Mouse (Mus musculus) intestine, embryonic 14.5 days (tissue): Measurements from ENCODE around the gene Rasd2. TPM values are rescaled to one million over a fixed set of nuclear protein-coding genes. Genes with fewer than 3 reads are reported as not detected.

Experiments used
- ATAC-seq: fragments of 200-750 bp; cut with Nextera tagmentation; replicated peaks from 2 replicates; pipeline ENCODE4 v1.8.0; 2017; ENCODE audit warnings: low read depth, moderate number of reproducible peaks, moderate TSS enrichment, moderate library complexity; ENCODE audit not compliant: low FRiP score, low TSS enrichment
- DNase-seq: peaks from one replicate; pipeline ENCODE4 v3.0.0-alpha.2; 2018; ENCODE audit warnings: low spot score
- H3K27ac ChIP-seq: fragments of 300-500 bp; sonication (generic); 2 replicates; pipeline ENCODE4 v1.5.1; 2014; ENCODE audit warnings: low read depth, mild to moderate bottlenecking, control low read depth
- H3K27me3 ChIP-seq: fragments of 300-500 bp; sonication (generic); replicated peaks from 2 replicates; pipeline ENCODE4 v1.6.1; 2014; ENCODE audit warnings: low read length, control low read depth; ENCODE audit not compliant: control insufficient read depth, insufficient read depth
- H3K36me3 ChIP-seq: fragments of 300-500 bp; sonication (generic); 2 replicates; pipeline ENCODE4 v1.6.1; 2014; ENCODE audit warnings: low read length, control low read depth; ENCODE audit not compliant: control insufficient read depth, insufficient read depth
- H3K4me1 ChIP-seq: fragments of 300-500 bp; sonication (generic); replicated peaks from 2 replicates; pipeline ENCODE4 v1.6.1; 2014; ENCODE audit warnings: low read length, control low read depth, mixed read lengths; ENCODE audit not compliant: control insufficient read depth, insufficient read depth
- H3K4me2 ChIP-seq: fragments of 300-500 bp; sonication (generic); 2 replicates; pipeline ENCODE4 v1.6.1; 2014; ENCODE audit warnings: low read length
- H3K4me3 ChIP-seq: fragments of 300-500 bp; sonication (generic); 2 replicates; pipeline ENCODE4 v1.5.1; 2014; ENCODE audit warnings: low read depth, low read length, control low read depth, mixed read lengths
- H3K9ac ChIP-seq: fragments of 300-500 bp; sonication (generic); 2 replicates; pipeline ENCODE4 v1.6.1; 2014; ENCODE audit warnings: mild to moderate bottlenecking, low read length
- H3K9me3 ChIP-seq: fragments of 300-500 bp; sonication (generic); 2 replicates; pipeline ENCODE4 v1.6.1; 2016; ENCODE audit warnings: low read length, control low read depth; ENCODE audit not compliant: control insufficient read depth
- WGBS: fragments of 180-500 bp; shearing (Covaris S2); extraction: QIAGEN DNeasy Blood & Tissue Kit; methylation state at CpG from one replicate; pipeline ENCODE4 v1.1.7; 2014; 5-methylcytosine and 5-hydroxymethylcytosine counted together
- polyA plus RNA-seq: library from polyadenylated mRNA; unstranded; fragments of >200 nt; fragmentation: Nextera tagmentation; extraction: Ambion mirVana; gene quantifications from 2 replicates; pipeline ENCODE4 v1.2.1, GENCODE M21; 2014

The Rasd2 gene
- polyA plus RNA-seq, 1 experiment from 2014 or later, result 2.5 TPM

- H3K9ac ChIP-seq, result no peak overlapping the region
- ATAC-seq (no peak), DNase-seq (no peak)
- no peak overlapping the region for H3K27ac ChIP-seq
- no peak overlapping the region for H3K4me2 ChIP-seq
- H3K9me3 ChIP-seq, result no peaks in the 10 kb centered on the region
- H3K36me3 ChIP-seq, result no peaks in the 10 kb centered on the region
- 0 out of 2 replicates have a peak, but pooled peaks cover 4% of the 10 kb centered on the region for H3K4me1 ChIP-seq
- WGBS, result 66% methylated on average over 5 of the region's 5 CpGs
- H3K4me3 ChIP-seq, result no peak overlapping the region
- no peaks in the 10 kb centered on the region for H3K27me3 ChIP-seq
Measured at GRCm38 (mm10) chr8:75198988-75199765, 14.6 kb upstream of the Rasd2 start.

- Histone ChIP-seq H3K27me3 (no peaks in the 10 kb centered on the region), H3K36me3 (no peaks in the 10 kb centered on the region), H3K9me3 (no peaks in the 10 kb centered on the region), H3K4me1 (0 out of 2 replicates have a peak, but pooled peaks cover under 1% of the 10 kb centered on the region), H3K27ac (no peak overlapping the region), H3K4me2 (no peak overlapping the region), H3K4me3 (no peak overlapping the region), H3K9ac (no peak overlapping the region)
- WGBS, result 57% methylated on average over 1 of the region's 1 CpGs
- ATAC-seq, result no peak
- no peak for DNase-seq
Measured at GRCm38 (mm10) chr8:75199914-75200313, 13.8 kb upstream of the Rasd2 start.

- Histone ChIP-seq H3K4me1 (no peaks in the 10 kb centered on the region), H3K4me3 (no peak overlapping the region), H3K27me3 (no peaks in the 10 kb centered on the region), H3K27ac (no peak overlapping the region), H3K36me3 (no peaks in the 10 kb centered on the region), H3K4me2 (no peak overlapping the region), H3K9me3 (no peaks in the 10 kb centered on the region), H3K9ac (no peak overlapping the region)
- peak; percentile 56 for ATAC-seq
- 56% methylated on average over 8 of the region's 8 CpGs for WGBS
- no peak for DNase-seq
Measured at GRCm38 (mm10) chr8:75202041-75202656, 11.6 kb upstream of the Rasd2 start.

GRCm38 (mm10) chr8:75202913-75203312 lies 10.8 kb upstream of the Rasd2 start:
- H3K4me1 ChIP-seq, result no peaks in the 10 kb centered on the region
- H3K4me2 ChIP-seq, result no peak overlapping the region
- ATAC-seq (no peak), DNase-seq (no peak)
- no peaks in the 10 kb centered on the region for H3K27me3 ChIP-seq
- H3K9me3 ChIP-seq, result no peaks in the 10 kb centered on the region
- no peak overlapping the region for H3K9ac ChIP-seq
- no peaks in the 10 kb centered on the region for H3K36me3 ChIP-seq
- H3K4me3 ChIP-seq, result no peak overlapping the region
- WGBS, result 73% methylated on average over 3 of the region's 3 CpGs
- H3K27ac ChIP-seq, result no peak overlapping the region

GRCm38 (mm10) chr8:75203420-75203819 lies 10.3 kb upstream of the Rasd2 start:
- 76% methylated on average over 2 of the region's 2 CpGs for WGBS
- Histone ChIP-seq H3K27ac (no peak overlapping the region), H3K4me2 (no peak overlapping the region), H3K27me3 (no peaks in the 10 kb centered on the region), H3K4me3 (no peak overlapping the region), H3K4me1 (no peaks in the 10 kb centered on the region), H3K9ac (no peak overlapping the region), H3K9me3 (no peaks in the 10 kb centered on the region), H3K36me3 (no peaks in the 10 kb centered on the region)
- ATAC-seq, result no peak
- DNase-seq, result no peak

GRCm38 (mm10) chr8:75204190-75204868 lies 9.4 kb upstream of the Rasd2 start:
- no peaks in the 10 kb centered on the region for H3K9me3 ChIP-seq
- H3K27me3 ChIP-seq, result 0 out of 2 replicates have a peak, but pooled peaks cover under 1% of the 10 kb centered on the region
- no peaks in the 10 kb centered on the region for H3K4me1 ChIP-seq
- H3K27ac ChIP-seq, result no peak overlapping the region
- H3K9ac ChIP-seq, result no peak overlapping the region
- ATAC-seq (no peak), DNase-seq (no peak)
- 81% methylated on average over 13 of the region's 13 CpGs for WGBS
- no peaks in the 10 kb centered on the region for H3K36me3 ChIP-seq
- no peak overlapping the region for H3K4me2 ChIP-seq
- no peak overlapping the region for H3K4me3 ChIP-seq

- H3K9ac ChIP-seq, result no peak overlapping the region
- peaks cover 41% of the 10 kb centered on the region for H3K27me3 ChIP-seq
- ATAC-seq, result no peak
- 52% methylated on average over 3 of the region's 3 CpGs for WGBS
- no peak overlapping the region for H3K4me2 ChIP-seq
- H3K9me3 ChIP-seq, result no peaks in the 10 kb centered on the region
- no peak for DNase-seq
- H3K27ac ChIP-seq, result no peak overlapping the region
- no peak overlapping the region for H3K4me3 ChIP-seq
- no peaks in the 10 kb centered on the region for H3K4me1 ChIP-seq
- no peaks in the 10 kb centered on the region for H3K36me3 ChIP-seq
Measured at GRCm38 (mm10) chr8:75211461-75211860, 2.3 kb upstream of the Rasd2 start.

- 2% methylated on average over 55 of the region's 63 CpGs for WGBS
- H3K4me1 ChIP-seq, result no peaks in the 10 kb centered on the region
- peak overlapping the region; percentile 51 for H3K4me3 ChIP-seq
- H3K36me3 ChIP-seq, result no peaks in the 10 kb centered on the region
- H3K9ac ChIP-seq, result peak overlapping the region; percentile 37
- H3K27me3 ChIP-seq, result peaks cover 41% of the 10 kb centered on the region
- peak; percentile 89 for DNase-seq
- H3K4me2 ChIP-seq, result peak overlapping the region; percentile 93
- ATAC-seq, result peak; percentile 90
- no peaks in the 10 kb centered on the region for H3K9me3 ChIP-seq
- H3K27ac ChIP-seq, result no peak overlapping the region
Measured at GRCm38 (mm10) chr8:75212631-75213306, 975 bp upstream of the Rasd2 start.
